Mouse (Mus musculus) heart, postnatal 36 days (tissue): ENCODE measurements around the gene Tnfrsf1a. TPM values are rescaled to one million over a fixed set of nuclear protein-coding genes. Genes with fewer than 3 reads are reported as not detected.
"Not testable (repeated sequence)": the region's sequence is repeated elsewhere in the genome, so short reads cannot be mapped to it uniquely, and the experiment has no call there.

Experiments
- DNase-seq, 2 experiments: peaks; one replicate each; pipeline ENCODE4 v3.0.0; 2021 to 2022
- intact Hi-C: fragments of 180-260 bp; cut with DNase I; formaldehyde crosslinking; loops from one replicate; pipeline ENCODE4 v1.15.1; 2025
- total RNA-seq, 2 experiments: library from RNA; stranded (reverse); gene quantifications; 2 replicates each; pipeline ENCODE4 v1.2.3; 2021

Gene Tnfrsf1a
- 10 to 100 TPM; 59.6 to 63.7 TPM for total RNA-seq

GRCm38 (mm10) chr6:125348721-125349574 is at the start of gene Tnfrsf1a:
Tnfrsf1a (plus strand) TSS chr6:125349362.
- DNase-seq: no peak

GRCm38 (mm10) chr6:125300982-125301381 is 48.2 kb upstream of the Tnfrsf1a start:
- DNase-seq: no peak
- intact Hi-C loops: no loop called here

More at GRCm38 (mm10) chr6:125348721-125349574, at the start of gene Tnfrsf1a:
- intact Hi-C loops: no loop called here

GRCm38 (mm10) chr6:125302231-125302982 is 46.8 kb upstream of the Tnfrsf1a start:
- intact Hi-C loops: no loop called here
- DNase-seq: no peak

DNA sequence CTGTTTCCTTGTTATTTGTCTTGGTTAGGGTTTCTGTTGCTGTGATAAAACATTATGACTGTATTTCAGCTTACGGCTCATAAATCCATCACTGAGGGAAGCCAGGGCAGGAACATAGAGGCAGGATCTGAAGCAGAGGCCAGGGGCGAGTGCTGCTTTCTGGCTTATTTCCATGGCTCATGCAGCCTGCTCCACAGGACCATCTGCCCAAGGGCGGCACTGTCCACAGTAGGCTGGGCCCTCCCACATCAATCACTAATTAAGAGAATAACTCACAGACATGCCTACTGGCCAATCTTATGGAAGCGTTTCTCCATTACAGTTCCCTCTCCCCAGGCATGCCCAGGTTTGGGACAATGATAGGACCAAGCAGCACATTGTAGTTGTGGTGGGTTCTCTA is 45.9 kb upstream of the Tnfrsf1a start:
- no peak for DNase-seq
- intact Hi-C loops: no loop called here

- intact Hi-C loops, DNase-seq: not testable (repeated sequence)
Measured at GRCm38 (mm10) chr6:125304408-125304807, 44.8 kb upstream of the Tnfrsf1a start.

- intact Hi-C loops: no loop called here
- no peak for DNase-seq
Measured at GRCm38 (mm10) chr6:125305465-125305864, 43.7 kb upstream of the Tnfrsf1a start.

DNA sequence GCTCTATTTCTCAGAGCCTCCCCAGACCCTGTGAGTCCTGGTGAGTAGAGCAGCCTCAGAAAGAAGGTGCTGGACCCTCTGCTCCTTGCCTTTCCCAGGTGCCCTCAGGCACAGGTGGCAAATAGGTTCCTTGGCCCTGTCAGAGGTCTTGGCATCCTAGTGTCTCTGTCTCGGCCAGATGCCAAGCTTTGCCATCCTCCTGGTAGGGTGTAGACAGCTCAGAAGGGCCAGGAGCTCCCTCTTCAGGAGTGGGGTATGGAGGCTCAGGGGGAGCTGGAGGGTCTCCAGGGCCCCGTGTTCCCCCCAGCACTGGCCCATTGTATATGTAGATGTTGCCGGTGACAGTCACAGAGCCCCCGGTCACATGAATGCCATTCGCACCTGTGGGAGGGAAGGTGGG is 42.1 kb upstream of the Tnfrsf1a start:
- no peak for DNase-seq
- intact Hi-C loops: no loop called here

DNA sequence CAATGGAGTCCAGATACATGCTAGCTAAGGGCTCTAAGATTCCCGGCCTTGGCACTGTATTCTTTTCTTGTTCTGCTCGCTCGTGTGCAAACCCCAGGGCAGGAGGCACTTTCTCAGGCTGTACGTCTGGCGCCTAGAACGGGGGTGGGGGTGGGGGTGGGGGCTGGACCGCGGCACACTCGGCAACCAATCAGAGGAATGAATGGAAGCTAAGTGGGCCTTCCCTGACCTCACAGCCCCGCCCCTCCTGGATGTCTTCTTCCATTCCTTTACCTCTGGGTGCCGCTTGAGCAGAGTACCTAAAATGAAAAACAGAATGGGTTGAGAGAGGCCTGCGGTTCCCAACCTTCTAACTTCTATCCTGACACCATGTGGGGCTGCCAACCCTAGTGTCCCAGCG is 40.2 kb upstream of the Tnfrsf1a start:
- DNase-seq: no peak
- intact Hi-C loops: no loop called here

GRCm38 (mm10) chr6:125309406-125309805 is 39.8 kb upstream of the Tnfrsf1a start:
- intact Hi-C loops: no loop called here
- DNase-seq: no peak

GRCm38 (mm10) chr6:125312171-125312570 is 37.0 kb upstream of the Tnfrsf1a start:
- DNase-seq: no peak
- intact Hi-C loops: no loop called here

DNA sequence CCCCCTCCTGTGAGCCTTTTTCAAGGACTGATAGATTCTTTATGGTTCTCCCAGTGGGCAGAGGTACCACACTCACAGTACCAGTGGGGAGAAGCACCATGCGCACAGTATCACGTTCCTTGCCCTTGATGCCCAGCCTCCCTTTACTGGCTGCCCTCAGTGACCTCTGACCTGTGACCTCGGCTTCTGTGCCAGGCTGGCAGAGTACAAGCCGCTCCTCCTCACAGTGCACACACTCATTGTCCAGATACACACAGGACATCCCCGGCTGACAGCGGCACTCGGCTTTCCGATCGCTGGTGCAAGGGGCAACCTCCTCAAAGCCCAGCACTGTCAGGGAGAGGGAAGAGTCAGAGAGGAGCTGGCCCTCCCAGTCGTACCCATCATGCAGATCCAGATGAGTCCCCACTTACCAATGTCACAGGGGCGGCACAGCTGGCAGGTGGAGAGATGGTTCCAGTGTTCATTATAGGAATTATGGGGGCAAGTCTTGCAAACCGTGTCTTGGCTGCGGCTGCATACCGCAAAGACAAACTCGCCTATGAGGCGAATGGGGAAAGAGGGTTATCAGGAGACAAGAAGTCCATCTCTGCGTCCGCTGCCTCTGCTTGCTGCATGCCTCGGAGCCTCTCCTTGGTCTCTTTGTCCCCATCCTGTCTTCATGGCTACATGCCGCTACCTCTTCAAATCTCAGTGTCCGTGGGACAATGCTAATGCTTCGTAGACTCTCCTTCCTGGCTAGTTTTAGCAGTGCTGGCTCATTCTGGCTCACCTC is 36.4 kb upstream of the Tnfrsf1a start:
- peak in 1 of 2 experiments; percentile 23 for DNase-seq
- intact Hi-C loops: loop anchor here (1.0 kb wide), 1 partner anchor 42 kb away; no protein-coding TSS in a partner anchor

DNA sequence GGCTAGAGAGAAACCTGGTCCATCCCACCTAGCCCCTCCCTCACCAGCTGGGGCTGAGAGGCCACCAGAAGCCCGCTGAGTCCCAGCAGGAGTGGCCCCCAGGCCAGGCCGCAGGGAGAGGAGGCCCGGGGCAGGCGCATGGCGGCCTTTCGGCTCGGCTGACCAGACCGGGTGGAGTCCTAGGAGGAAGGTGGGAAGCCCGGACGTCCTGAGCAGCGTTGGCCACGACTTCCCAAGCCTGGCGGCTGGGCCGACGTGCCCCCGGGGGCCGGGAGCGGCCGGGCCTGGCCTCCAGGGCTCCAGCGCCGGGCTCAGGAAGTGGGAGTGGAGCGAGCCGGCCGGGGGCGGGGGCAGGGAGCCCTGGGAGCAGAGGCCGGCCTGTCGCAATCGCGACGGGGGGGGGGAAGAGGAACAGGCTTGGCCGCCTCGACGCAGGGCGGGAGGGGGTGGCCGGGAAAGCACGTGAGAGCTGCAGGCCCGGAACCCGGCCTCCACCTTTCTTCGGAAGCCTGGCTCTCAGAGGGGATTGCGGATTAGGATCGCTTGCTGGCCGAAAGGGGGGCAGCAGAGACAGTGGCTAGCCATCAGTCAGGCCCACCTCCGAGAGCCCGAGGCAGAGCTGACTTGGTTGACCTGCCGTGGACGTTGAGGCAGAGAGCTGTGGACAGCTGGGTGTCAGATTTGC is 35.5 kb upstream of the Tnfrsf1a start, which contains the start of gene Ltbr:
Gene Ltbr (minus strand): TSS at position 340 of the 685 bp plus-strand sequence.
- peak; percentile 88 to 91 for DNase-seq
- intact Hi-C loops: loop anchor here (1.0 to 2.0 kb wide), 2 partner anchors 17 to 41 kb away; no protein-coding TSS in a partner anchor

- no peak for DNase-seq
- intact Hi-C loops: loop anchor here (2.0 kb wide), 1 partner anchor 17 kb away; no protein-coding TSS in a partner anchor
Measured at GRCm38 (mm10) chr6:125314231-125314563, 35.0 kb upstream of the Tnfrsf1a start.

GRCm38 (mm10) chr6:125314746-125315145 is 34.4 kb upstream of the Tnfrsf1a start:
- DNase-seq: no peak

DNA sequence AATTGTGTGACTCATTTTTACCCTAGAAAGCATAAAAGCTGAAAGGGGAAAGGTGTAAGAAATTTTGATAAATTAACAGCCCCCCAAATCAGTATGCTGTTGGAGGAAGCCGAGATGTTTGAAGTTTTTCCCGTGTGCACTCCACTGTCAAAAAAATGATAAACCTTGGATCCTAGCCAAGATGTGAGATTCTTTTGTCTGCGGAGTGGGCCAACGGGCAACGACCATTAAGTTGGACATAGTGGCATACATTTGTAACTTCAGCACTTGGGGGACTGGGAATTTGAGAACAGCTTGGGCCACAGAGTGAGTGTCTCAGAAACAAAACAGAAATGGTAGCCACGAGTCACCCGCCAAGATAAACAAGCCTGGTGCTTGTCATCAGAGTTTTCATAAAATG is 32.1 kb upstream of the Tnfrsf1a start:
- DNase-seq: no peak
- intact Hi-C loops: no loop called here

More at GRCm38 (mm10) chr6:125314746-125315145, 34.4 kb upstream of the Tnfrsf1a start:
- intact Hi-C loops: loop anchor here (2.0 kb wide), 1 partner anchor 16 kb away; no protein-coding TSS in a partner anchor

GRCm38 (mm10) chr6:125318981-125319918 is 29.9 kb upstream of the Tnfrsf1a start:
- intact Hi-C loops: no loop called here
- no peak for DNase-seq

DNA sequence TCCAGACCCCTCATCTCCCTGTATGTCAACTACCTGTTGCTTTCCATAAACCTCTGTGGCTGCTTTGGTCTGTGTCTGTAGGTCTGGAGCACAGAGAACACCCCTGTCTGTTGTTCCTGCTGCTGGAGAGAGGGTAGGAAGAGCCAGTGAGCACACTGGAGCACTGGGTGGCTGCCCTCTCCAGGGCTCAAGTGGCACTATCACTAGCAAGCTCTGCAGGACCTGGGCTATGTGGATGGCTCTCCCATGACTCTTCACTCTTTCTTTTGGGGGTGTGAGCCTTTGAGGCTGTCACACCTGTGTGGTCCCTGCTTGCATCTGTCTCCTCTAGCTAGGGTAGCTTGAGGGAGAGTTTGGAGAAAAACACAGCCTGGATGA is 29.3 kb upstream of the Tnfrsf1a start:
- intact Hi-C loops: no loop called here
- DNase-seq: no peak

DNA sequence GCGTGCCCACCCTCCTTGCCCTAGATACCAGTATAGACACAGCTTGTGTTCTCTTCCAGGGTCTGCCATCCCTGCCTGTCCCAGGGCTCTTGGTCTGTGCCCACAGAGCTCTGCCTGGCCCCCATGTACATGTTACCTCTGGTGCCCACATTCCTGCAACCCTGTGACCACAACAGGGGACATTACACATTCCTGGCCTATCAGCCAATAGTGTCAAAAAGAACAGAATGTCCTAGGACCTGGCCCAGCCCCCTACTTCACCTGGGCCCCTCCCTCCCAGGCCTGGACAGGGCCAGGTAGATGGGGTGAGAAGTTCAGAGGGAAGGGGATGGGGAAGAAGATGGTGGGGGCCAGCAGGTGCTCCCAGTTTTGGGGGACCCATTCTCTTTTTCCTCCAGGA is 28.8 kb upstream of the Tnfrsf1a start, which contains the start of gene Scnn1a:
Gene Scnn1a (plus strand): TSS at position 337 of the 400 bp plus-strand sequence.
- no peak for DNase-seq
- intact Hi-C loops: no loop called here
